Mouse (Mus musculus): ENCODE measurements around the gene Clec16a.

- TF ChIP-seq CTCF (IDR thresholded peaks at IDR 0.05; ENCODE audit: low read depth) (no peak), EP300 (IDR thresholded peaks at IDR 0.05; ENCODE audit: low read depth) (no peak)
These were observed 42.1 kb upstream of the Clec16a start for GRCm38 (mm10) chr16:10503058-10503457.

Data from liver, embryonic 14.5 days (tissue).